Mouse (Mus musculus) ES-E14 (cell line): ENCODE results near the gene Gmfb. TPM values are rescaled to one million over a fixed set of nuclear protein-coding genes. Genes with fewer than 3 reads are reported as not detected.

Experiments used
- DNase-seq: peaks from one replicate; pipeline ENCODE4 v3.0.0-alpha.2; 2013; ENCODE audit warnings: low read depth, low spot score
- H3K27ac ChIP-seq: 2 replicates; pipeline ENCODE4 v1.5.1; 2012; ENCODE audit warnings: low read depth, mild to moderate bottlenecking, low read length, moderate library complexity, mixed read lengths; ENCODE audit not compliant: poor library complexity, insufficient read depth, severe bottlenecking
- H3K36me3 ChIP-seq: 2 replicates; pipeline ENCODE4 v1.6.1; 2012; ENCODE audit warnings: mild to moderate bottlenecking, low read length, moderate library complexity, mixed read lengths; ENCODE audit not compliant: control insufficient read depth, poor library complexity, insufficient read depth, severe bottlenecking
- H3K4me1 ChIP-seq, 2 experiments: fragments of 150-350 bp in 1 of 2; sonication (generic) in 1 of 2; 2 replicates each; pipeline ENCODE4 v1.6.1; 2012; ENCODE audit warnings: low read length in 2 of 2, mild to moderate bottlenecking in 1 of 2, mixed read lengths in 1 of 2; ENCODE audit not compliant: control insufficient read depth in 2 of 2, insufficient read depth in 2 of 2, poor library complexity in 1 of 2
- H3K4me3 ChIP-seq, 2 experiments: fragments of 150-350 bp in 1 of 2; sonication (generic) in 1 of 2; 2 replicates each; pipeline ENCODE4 v1.5.1; 2012; ENCODE audit warnings: low read length in 2 of 2, low read depth in 1 of 2, mild to moderate bottlenecking in 1 of 2, mixed read lengths in 1 of 2; ENCODE audit not compliant: insufficient read depth in 1 of 2, poor library complexity in 1 of 2, severe bottlenecking in 1 of 2
- H3K9ac ChIP-seq: 2 replicates; pipeline ENCODE4 v1.6.1; 2012; ENCODE audit warnings: low read depth, mild to moderate bottlenecking, low read length, mixed read lengths; ENCODE audit not compliant: poor library complexity, insufficient read depth, severe bottlenecking
- H3K9me3 ChIP-seq: fragments of 150-350 bp; sonication (generic); 2 replicates; pipeline ENCODE4 v1.6.1; 2012; ENCODE audit warnings: low read depth, mild to moderate bottlenecking, low read length; ENCODE audit not compliant: control insufficient read depth, insufficient read depth
- CHD2 ChIP-seq: IDR thresholded peaks from 2 replicates; pipeline ENCODE4 v1.6.1; 2014; ENCODE audit warnings: mild to moderate bottlenecking, low read depth, low read length, inconsistent platforms
- HCFC1 ChIP-seq: IDR thresholded peaks from 2 replicates; pipeline ENCODE4 v1.6.1; 2012; ENCODE audit warnings: low read length, inconsistent platforms, borderline replicate concordance; ENCODE audit not compliant: insufficient read depth
- MAFK ChIP-seq: IDR thresholded peaks from 2 replicates; pipeline ENCODE4 v1.6.1; 2014; ENCODE audit warnings: mild to moderate bottlenecking, low read depth, low read length, inconsistent platforms; ENCODE audit not compliant: insufficient read depth
- ZC3H11A ChIP-seq: IDR thresholded peaks from 2 replicates; pipeline ENCODE4 v1.6.1; 2012; ENCODE audit warnings: low read depth, mild to moderate bottlenecking, inconsistent platforms, low read length, borderline replicate concordance
- ZNF384 ChIP-seq: IDR thresholded peaks from 2 replicates; pipeline ENCODE4 v1.6.1; 2012; ENCODE audit warnings: low read depth, low read length, inconsistent platforms
- in situ Hi-C, 2 experiments: fragments of 600-800 bp; cut with MboI; formaldehyde crosslinking; loops; one replicate each; pipeline ENCODE4 v1.15.1; 2025; ENCODE audit warnings: low sequenced_read_pairs in 2 of 2, inconsistent platforms in 1 of 2; ENCODE audit not compliant: unreplicated experiment in 2 of 2
- total RNA-seq: library from RNA; depleted of rRNA; stranded (reverse); fragments of 300-350 nt; gene quantifications from 2 replicates; pipeline ENCODE4 v1.2.3, GENCODE M21; 2012

Gmfb gene
- total RNA-seq, 1 experiment, result 26.9 TPM

DNA sequence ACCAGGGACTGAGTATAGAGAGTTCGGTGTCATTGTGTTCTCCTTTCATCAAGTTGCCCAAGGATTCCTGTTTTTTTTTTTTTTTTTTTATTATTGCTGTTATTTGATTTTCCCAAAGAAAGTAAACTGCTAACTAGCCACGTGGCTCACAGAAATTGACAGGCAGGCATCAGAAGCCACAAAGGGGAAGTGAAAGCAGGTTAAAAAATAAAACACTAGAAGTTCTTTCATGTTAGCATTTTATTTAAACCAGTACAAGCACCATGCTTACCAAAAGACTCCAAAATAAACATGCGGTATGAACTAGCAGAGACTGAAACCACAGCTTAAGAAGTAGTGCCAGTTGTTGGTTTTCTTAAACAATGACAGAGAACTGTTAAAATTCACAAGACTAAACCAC, 14.1 kb downstream of the Gmfb start:
- no peak overlapping the region for H3K4me3 ChIP-seq
- H3K4me1 ChIP-seq, result no peaks in the 10 kb centered on the region
- no peak for TF ChIP-seq ZNF384
- no peak for TF ChIP-seq HCFC1
- no peak overlapping the region for H3K27ac ChIP-seq
- H3K36me3 ChIP-seq, result peaks cover 6% of the 10 kb centered on the region
- in situ Hi-C loops, result no loop called here
- DNase-seq, result no peak
- no peaks in the 10 kb centered on the region for H3K9me3 ChIP-seq
- no peak overlapping the region for H3K9ac ChIP-seq

DNA sequence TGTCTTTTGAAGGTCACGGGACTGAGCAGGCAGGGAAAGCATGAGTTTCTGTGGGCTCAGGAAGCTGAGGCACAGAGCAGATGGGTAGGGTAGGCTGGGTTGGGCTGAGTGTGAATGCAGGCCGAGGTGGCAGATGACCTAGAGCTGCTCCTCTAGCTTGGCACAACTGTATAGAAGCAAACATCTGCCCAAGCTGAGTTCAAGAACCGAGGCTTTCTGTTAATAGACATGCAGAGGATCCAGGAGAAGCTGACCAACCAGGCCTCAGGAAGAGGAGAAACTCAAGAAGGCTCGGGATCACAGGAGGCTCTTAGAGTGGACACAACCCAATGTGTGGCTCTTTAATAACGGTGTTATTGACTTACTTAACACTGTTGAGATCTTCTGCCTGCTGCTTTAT, 15.9 kb downstream of the Gmfb start:
- no peaks in the 10 kb centered on the region for H3K9me3 ChIP-seq
- no peak for TF ChIP-seq ZNF384
- no peak for TF ChIP-seq HCFC1
- no peak for TF ChIP-seq ZC3H11A
- TF ChIP-seq CHD2, result no peak
- TF ChIP-seq MAFK, result no peak
- H3K36me3 ChIP-seq, result peaks cover 3% of the 10 kb centered on the region; the same call in 1 of the 2 replicates
- in situ Hi-C loops, result no loop called here
- no peak overlapping the region for H3K27ac ChIP-seq
- DNase-seq, result no peak
- no peak overlapping the region for H3K4me3 ChIP-seq
- no peaks in the 10 kb centered on the region for H3K4me1 ChIP-seq
- H3K9ac ChIP-seq, result no peak overlapping the region

DNA sequence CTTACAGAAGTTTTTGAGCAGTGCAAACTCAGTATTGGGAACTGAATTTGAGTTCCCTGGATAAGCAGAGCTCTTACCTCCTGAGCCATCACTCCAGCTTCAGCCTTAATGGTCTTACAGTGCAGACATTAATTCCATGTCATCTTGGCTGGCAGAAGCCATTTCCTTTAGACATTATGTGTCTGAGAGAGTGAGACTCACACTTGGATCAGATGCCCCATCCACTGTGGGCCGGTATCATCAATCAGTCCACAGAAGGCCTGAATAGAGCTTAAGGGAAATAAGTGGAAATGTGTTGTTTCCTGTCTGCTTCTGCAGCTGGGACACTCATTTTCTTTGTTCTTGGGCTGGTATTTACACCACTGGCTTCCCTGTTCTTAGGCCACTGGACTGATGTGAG, 18.3 kb downstream of the Gmfb start:
- H3K36me3 ChIP-seq, result peaks cover 3% of the 10 kb centered on the region; the same call in 1 of the 2 replicates
- DNase-seq, result no peak
- H3K4me1 ChIP-seq, result no peaks in the 10 kb centered on the region
- TF ChIP-seq ZC3H11A, result no peak
- TF ChIP-seq ZNF384, result no peak
- TF ChIP-seq HCFC1, result no peak
- TF ChIP-seq CHD2, result no peak
- TF ChIP-seq MAFK, result no peak
- H3K9ac ChIP-seq, result no peak overlapping the region
- H3K4me3 ChIP-seq, result no peak overlapping the region
- in situ Hi-C loops, result no loop called here
- no peak overlapping the region for H3K27ac ChIP-seq
- no peaks in the 10 kb centered on the region for H3K9me3 ChIP-seq

DNA sequence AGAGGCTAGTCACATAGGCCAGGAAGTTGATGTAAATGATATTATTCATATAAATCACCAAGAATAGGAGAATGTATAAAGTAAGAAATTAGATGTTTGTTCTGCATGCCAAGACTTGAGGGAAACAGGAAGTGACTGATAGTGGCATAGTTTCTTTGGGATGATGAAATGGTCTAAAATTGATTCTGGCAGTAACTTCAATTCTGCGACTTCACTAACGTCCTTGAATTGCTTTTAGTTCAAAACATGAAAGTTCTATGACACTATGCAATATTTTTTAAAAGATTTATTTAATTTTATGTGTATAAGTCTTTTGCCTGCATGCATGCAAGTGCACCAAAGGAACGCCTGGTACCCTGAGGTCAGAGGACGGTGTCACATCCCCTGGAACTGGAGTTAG, 18.8 kb downstream of the Gmfb start:
- no peak overlapping the region for H3K4me3 ChIP-seq
- no peak for TF ChIP-seq CHD2
- no peak for TF ChIP-seq MAFK
- TF ChIP-seq ZNF384, result no peak
- no peak for TF ChIP-seq HCFC1
- no peak for TF ChIP-seq ZC3H11A
- H3K9me3 ChIP-seq, result no peaks in the 10 kb centered on the region
- peaks cover 3% of the 10 kb centered on the region; the same call in 1 of the 2 replicates for H3K36me3 ChIP-seq
- H3K9ac ChIP-seq, result no peak overlapping the region
- H3K27ac ChIP-seq, result no peak overlapping the region
- no peak for DNase-seq
- in situ Hi-C loops, result no loop called here
- no peaks in the 10 kb centered on the region for H3K4me1 ChIP-seq

DNA sequence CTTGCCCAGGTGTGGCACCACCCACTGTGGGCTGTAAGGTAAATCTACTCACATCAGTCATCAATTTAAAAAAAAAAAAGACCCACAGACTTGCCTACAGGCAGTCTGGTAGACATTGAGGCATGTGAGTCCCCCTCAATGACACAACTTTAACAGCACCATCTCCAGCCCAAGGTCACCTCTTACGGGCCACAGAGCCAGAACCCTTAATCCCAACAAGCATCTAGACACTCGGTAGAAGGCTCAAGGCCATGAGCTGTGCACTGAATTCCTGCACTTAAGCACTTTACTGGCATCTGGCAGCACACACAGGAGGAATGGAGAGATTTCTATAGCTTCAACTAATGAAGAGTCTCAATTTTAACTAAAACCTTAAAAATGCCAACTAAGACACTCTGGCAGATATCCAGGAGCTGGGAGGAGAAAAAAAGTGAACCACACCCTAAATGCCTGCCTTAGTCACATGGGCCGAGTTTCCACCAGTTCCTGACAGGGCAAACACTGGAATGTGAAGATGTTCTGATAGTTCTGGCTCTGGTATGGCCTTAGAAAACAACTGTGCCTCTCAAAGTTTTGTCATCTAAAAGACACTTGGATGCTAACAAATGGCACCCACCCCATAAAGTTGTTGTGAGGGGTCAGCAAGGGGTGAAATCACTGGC, 21.2 kb downstream of the Gmfb start:
- no peak overlapping the region for H3K4me3 ChIP-seq
- no peak for DNase-seq
- TF ChIP-seq ZC3H11A, result no peak
- no peak for TF ChIP-seq MAFK
- TF ChIP-seq HCFC1, result no peak
- no peak for TF ChIP-seq ZNF384
- TF ChIP-seq CHD2, result no peak
- peaks cover 3% of the 10 kb centered on the region; the same call in 1 of the 2 replicates for H3K36me3 ChIP-seq
- no peak overlapping the region for H3K9ac ChIP-seq
- in situ Hi-C loops, result no loop called here
- H3K9me3 ChIP-seq, result no peaks in the 10 kb centered on the region
- H3K4me1 ChIP-seq, result no peaks in the 10 kb centered on the region
- no peak overlapping the region for H3K27ac ChIP-seq
